Mouse (Mus musculus): ENCODE data around the gene Ifnar1. TPM values are rescaled to one million over a fixed set of nuclear protein-coding genes. Genes with fewer than 3 reads are reported as not detected.
A peak's percentile ranks its signal among the peaks of the same experiment; 100 is the strongest.

Ifnar1 gene
- polyA plus RNA-seq, 1 experiment from 2014 or later = 57.7 TPM

DNA sequence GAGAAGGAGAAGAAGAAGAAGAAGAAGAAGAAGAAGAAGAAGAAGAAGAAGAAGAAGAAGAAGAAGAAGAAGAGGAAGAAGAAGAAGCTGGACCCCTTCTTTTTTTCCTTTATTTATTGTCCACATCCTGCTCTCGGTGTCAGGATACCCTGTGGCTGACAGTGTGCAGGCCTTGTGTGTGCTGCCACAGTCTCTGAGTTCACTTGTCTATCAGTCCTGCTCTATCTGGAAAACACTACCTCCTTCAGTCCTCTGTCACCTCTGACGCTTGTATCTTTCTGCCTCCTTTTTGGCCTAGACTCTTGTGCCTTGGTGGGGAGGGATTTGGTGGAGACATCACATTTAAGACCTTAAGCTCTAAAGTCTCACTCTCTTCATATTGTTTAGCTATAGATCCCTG, 21.6 kb upstream of the Ifnar1 start:
- Histone ChIP-seq H3K36me3 (replicated peaks) (no peaks in the 10 kb centered on the region), H3K4me3 (replicated peaks) (no peak overlapping the region), H3K27ac (no peak overlapping the region), H3K4me2 (no peak overlapping the region), H3K27me3 (no peaks in the 10 kb centered on the region; the same call in 1 of the 2 replicates), H3K9ac (no peak overlapping the region), H3K4me1 (peaks cover 28% of the 10 kb centered on the region), H3K9me3 (no peaks in the 10 kb centered on the region)
- ATAC-seq (ENCODE audit: low FRiP score) = no peak
- 97% methylated on average over 2 of the region's 2 CpGs for WGBS

DNA sequence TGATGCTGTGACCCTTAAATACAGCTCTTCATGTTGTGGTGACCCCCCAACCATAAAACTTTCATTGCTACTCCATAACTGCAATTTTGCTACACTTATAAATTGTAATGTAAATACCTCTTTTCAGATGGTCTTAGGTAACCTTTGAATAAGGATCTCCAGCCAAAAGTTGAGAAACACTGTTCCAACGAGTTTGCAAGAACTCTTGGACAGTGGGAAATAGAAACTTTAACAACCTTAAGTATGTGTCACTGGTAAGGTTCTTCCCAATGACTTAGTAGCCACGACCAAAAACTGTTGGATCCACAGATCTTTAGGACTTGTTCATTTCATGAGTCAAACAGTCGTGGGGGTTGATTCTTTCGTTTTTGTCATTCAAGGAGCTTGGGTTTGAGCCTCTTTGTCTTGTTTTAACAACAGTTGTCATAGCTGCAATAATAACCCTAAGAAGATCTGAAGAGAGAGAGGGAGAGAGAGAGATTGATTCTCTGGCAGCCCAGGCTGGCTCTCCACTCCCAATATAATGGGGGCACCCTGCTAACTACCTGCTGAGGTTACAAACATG, 21.1 kb upstream of the Ifnar1 start:
- H3K9me3 ChIP-seq = no peaks in the 10 kb centered on the region
- peaks cover 27% of the 10 kb centered on the region for H3K4me1 ChIP-seq
- H3K27ac ChIP-seq = no peak overlapping the region
- H3K27me3 ChIP-seq = no peaks in the 10 kb centered on the region; the same call in 1 of the 2 replicates
- 0 out of 2 replicates have a peak overlapping the region, but pooled peaks have one; percentile 54 for H3K9ac ChIP-seq
- ATAC-seq (ENCODE audit: low FRiP score) = no peak
- peak overlapping the region; percentile 54 for H3K4me3 ChIP-seq (replicated peaks)
- 88% methylated on average over 4 of the region's 4 CpGs for WGBS
- peak overlapping the region; percentile 78 for H3K4me2 ChIP-seq
- H3K36me3 ChIP-seq (replicated peaks) = no peaks in the 10 kb centered on the region

DNA sequence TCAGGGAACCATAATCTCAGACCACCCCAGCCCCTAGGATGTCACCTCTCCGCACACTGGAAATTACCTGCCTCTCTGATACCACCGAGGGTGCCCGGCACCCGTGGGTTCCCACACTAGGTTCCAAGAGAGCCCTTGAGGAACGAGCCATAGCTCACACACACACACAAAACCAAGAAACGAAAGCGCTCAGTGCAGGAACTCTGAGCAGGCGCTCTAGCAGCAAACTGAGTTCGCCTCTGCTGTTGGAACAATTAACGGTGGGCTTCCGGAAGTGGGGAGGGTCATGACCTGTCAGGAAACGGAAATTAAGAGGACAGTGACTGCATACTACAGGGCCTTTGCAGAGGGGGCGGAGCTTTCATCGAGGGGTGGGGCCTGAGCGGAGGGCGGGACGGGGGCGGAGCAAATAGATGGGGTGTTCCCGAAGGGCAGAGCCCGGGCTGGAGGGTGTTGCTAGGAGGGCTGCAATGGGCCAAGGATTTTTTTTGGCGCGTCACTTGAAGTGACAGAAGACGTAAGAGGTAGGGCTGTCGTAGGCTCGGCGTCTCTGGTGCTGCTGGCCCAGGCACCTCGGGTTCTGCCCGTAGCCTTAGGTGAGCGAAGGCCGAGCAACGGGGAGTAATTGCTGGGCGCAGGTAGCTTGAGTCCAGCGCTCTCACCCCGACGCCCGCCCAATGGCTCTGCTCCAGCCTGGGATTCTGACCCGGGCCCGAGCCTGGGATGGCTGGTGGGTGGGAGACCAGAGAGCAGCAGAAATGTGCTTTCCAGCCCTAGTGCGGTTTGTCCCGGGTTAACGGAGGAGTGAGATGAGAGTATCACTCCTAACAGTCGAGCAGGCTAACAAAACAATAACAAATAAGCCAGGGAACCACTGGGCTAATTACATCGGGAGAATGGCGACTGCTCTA, 20.2 kb upstream of the Ifnar1 start:
- H3K27me3 ChIP-seq = no peaks in the 10 kb centered on the region; the same call in 1 of the 2 replicates
- H3K9me3 ChIP-seq = no peaks in the 10 kb centered on the region
- peak overlapping the region; percentile 65 for H3K27ac ChIP-seq
- peaks cover 22% of the 10 kb centered on the region for H3K4me1 ChIP-seq
- H3K9ac ChIP-seq = peak overlapping the region; percentile 61
- WGBS = 2% methylated on average over 43 of the region's 44 CpGs
- peak; percentile 96 for ATAC-seq (ENCODE audit: low FRiP score)
- H3K36me3 ChIP-seq (replicated peaks) = no peaks in the 10 kb centered on the region; the same call in 1 of the 2 replicates
- peak overlapping the region; percentile 54 for H3K4me3 ChIP-seq (replicated peaks)
- peak overlapping the region; percentile 78 for H3K4me2 ChIP-seq

DNA sequence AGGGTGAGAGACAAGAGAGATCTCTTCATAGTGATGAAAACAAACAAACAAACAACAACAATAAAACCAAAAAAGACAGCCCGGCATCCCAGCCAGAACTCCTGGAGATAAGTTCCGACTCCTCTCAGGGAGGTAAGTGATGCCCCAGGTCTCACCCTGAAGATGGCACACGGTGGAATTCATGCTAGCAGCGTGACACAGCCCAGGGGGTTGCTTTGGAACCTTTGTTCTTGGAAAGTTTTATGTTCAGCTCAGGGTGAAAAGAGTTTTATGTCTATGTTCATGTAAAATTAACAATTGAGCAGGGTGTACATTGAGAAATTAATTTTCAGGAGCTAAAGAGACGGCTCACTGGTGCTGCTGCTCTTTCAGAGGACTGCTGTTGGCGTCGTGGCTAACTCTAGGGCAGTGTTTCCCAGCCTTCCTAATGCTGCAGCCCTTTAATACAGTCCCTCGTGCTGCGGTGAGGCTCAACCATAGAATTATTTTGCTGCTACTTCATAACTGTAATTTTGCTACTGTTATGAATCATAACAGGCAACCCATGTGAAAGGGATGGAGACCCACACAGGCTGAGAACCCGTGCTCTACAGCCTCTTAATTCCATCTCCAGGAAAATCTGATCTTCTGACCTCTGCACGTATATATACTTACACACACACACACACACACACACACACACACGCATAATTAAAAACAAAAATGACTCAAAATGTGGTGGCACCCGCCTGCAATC, 19.4 kb upstream of the Ifnar1 start:
- Histone ChIP-seq H3K9ac (peak overlapping the region; percentile 61; the same call in 1 of the 2 replicates), H3K4me3 (replicated peaks) (peak overlapping the region; percentile 54), H3K27ac (no peak overlapping the region), H3K4me2 (peak overlapping the region; percentile 78), H3K27me3 (no peaks in the 10 kb centered on the region; the same call in 1 of the 2 replicates), H3K4me1 (peaks cover 22% of the 10 kb centered on the region), H3K9me3 (no peaks in the 10 kb centered on the region), H3K36me3 (replicated peaks) (no peaks in the 10 kb centered on the region; the same call in 1 of the 2 replicates)
- 0 out of 2 replicates have a peak, but pooled peaks have one; percentile 14 for ATAC-seq (ENCODE audit: low FRiP score)
- 51% methylated on average over 13 of the region's 13 CpGs for WGBS

DNA sequence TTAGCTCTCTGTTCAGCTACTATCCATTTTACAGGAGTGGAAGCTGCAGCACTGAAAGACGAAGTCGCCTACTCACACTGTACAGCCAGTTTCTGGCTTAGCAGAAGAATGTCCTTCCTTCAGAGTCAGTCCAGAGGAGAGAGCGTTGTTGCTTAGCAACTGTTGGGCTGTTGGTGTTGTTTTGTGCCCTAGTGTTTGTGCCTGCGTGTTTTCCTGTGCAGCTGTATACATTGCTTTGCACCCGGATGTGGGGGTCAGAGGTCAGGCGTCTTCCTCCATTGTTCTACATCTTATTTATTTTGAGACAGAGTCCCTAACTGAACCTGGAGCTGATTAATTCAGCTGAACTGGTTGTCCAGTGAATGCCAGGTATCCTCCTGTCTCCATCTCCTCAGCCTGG, 18.5 kb upstream of the Ifnar1 start:
- H3K4me1 ChIP-seq = peaks cover 22% of the 10 kb centered on the region
- no peak overlapping the region for H3K9ac ChIP-seq
- H3K4me2 ChIP-seq = no peak overlapping the region
- H3K4me3 ChIP-seq (replicated peaks) = no peak overlapping the region
- H3K9me3 ChIP-seq = no peaks in the 10 kb centered on the region
- ATAC-seq (ENCODE audit: low FRiP score) = no peak
- 51% methylated on average over 6 of the region's 6 CpGs for WGBS
- H3K36me3 ChIP-seq (replicated peaks) = no peaks in the 10 kb centered on the region; the same call in 1 of the 2 replicates
- H3K27ac ChIP-seq = peak overlapping the region; percentile 13; the same call in 1 of the 2 replicates
- no peaks in the 10 kb centered on the region; the same call in 1 of the 2 replicates for H3K27me3 ChIP-seq

DNA sequence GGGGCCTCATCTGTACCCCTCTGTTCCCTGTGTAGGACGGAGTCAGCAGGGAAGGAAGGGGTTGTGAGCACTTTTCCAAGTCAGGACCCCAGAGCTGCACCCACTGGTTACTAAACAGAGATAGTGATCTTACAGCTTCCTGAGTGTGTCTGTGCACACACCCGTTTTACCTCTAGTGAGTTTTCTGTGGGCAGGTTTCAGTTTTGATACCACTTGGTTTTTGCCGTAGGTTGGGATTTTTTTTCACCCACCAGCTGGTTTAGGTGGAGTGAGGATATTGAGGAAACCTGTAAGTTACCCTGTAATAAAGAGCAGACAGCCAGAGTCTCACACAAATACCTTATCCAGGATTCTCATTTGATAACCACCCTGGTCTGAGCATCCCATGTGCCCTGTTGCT, 14.6 kb upstream of the Ifnar1 start:
- 81% methylated on average over 3 of the region's 3 CpGs for WGBS
- ATAC-seq (ENCODE audit: low FRiP score) = no peak
- no peak overlapping the region for H3K4me3 ChIP-seq (replicated peaks)

DNA sequence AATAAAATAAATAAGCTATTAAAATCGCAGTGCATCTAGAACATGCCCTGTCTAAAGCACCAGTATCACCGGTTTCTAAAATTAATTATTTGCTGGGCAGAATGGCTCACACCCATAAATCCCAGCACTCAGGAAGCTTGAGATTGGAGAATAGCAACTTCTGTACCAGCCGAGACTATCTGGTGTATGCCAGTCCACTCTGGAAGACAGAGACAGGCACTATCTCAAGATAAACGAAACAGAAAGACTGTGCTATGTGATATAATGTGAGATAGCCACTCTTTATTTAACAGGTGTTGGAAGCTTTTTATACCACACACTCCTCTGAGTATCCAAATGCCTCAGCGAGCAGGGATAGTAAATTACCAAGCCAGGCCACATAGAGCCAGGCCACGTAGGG, 13.6 kb upstream of the Ifnar1 start:
- no peak overlapping the region for H3K9ac ChIP-seq
- peaks cover 5% of the 10 kb centered on the region for H3K4me1 ChIP-seq
- no peak overlapping the region for H3K4me2 ChIP-seq
- WGBS = 84% methylated on average over 6 of the region's 6 CpGs
- no peak for ATAC-seq (ENCODE audit: low FRiP score)
- H3K27me3 ChIP-seq = no peaks in the 10 kb centered on the region
- no peak overlapping the region for H3K4me3 ChIP-seq (replicated peaks)
- no peaks in the 10 kb centered on the region; the same call in 1 of the 2 replicates for H3K36me3 ChIP-seq (replicated peaks)
- no peaks in the 10 kb centered on the region for H3K9me3 ChIP-seq
- H3K27ac ChIP-seq = no peak overlapping the region

More for the DNA sequence above, 14.6 kb upstream of the Ifnar1 start:
- Histone ChIP-seq H3K36me3 (replicated peaks) (no peaks in the 10 kb centered on the region; the same call in 1 of the 2 replicates), H3K4me1 (peaks cover 15% of the 10 kb centered on the region), H3K4me2 (no peak overlapping the region), H3K9ac (no peak overlapping the region), H3K27me3 (no peaks in the 10 kb centered on the region), H3K9me3 (no peaks in the 10 kb centered on the region), H3K27ac (no peak overlapping the region)

DNA sequence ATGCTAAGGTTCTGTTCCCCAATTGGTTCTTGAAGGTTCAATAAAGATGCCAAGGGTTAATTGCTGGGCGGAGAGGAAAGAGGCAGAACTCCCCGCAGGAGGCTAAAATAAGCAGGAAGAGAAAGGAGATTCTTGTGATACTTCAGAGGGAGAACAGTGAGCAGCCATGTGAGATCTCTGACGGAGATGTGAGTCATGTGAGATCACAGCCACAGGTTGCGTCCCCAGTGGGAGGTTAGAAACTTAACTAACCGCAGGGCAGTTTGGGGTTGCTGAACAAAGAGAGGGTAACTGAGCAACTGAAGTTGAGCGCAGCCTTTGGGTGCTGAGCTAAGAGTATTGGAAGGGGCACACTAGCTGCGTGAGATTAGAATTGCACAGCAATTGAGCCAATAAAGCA, 9.3 kb upstream of the Ifnar1 start:
- H3K27ac ChIP-seq = no peak overlapping the region
- WGBS = 63% methylated on average over 7 of the region's 7 CpGs
- H3K9me3 ChIP-seq = no peaks in the 10 kb centered on the region

DNA sequence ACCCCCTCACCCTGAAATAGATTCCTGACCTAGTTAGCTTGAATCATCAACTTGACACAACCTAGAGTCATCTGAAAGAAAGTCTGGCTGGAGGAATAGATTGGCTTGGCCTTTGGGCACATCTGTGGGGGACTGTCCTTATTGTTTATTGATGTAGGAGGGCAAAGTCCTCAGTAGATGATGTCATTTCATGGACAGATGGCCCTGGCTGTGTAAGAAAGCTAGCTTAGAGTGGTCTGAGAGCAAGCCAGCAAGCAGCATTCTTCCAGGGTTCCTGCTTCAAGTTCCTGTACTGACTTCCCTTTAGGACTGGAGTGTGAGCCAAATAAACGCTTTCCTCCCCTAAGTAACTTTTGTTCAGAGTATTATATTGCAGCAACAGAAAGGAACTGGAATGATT, 7.0 kb upstream of the Ifnar1 start:
- 62% methylated on average over 1 of the region's 1 CpGs for WGBS
- no peaks in the 10 kb centered on the region for H3K4me1 ChIP-seq
- ATAC-seq (ENCODE audit: low FRiP score) = no peak
- H3K27me3 ChIP-seq = no peaks in the 10 kb centered on the region
- H3K9me3 ChIP-seq = no peaks in the 10 kb centered on the region
- no peak overlapping the region for H3K27ac ChIP-seq
- no peak overlapping the region for H3K9ac ChIP-seq
- H3K4me3 ChIP-seq (replicated peaks) = no peak overlapping the region
- no peak overlapping the region for H3K4me2 ChIP-seq
- no peaks in the 10 kb centered on the region for H3K36me3 ChIP-seq (replicated peaks)

More for the DNA sequence above, 9.3 kb upstream of the Ifnar1 start:
- no peak overlapping the region for H3K4me2 ChIP-seq
- no peak overlapping the region for H3K4me3 ChIP-seq (replicated peaks)
- no peaks in the 10 kb centered on the region for H3K36me3 ChIP-seq (replicated peaks)
- no peaks in the 10 kb centered on the region for H3K27me3 ChIP-seq
- no peak for ATAC-seq (ENCODE audit: low FRiP score)
- no peaks in the 10 kb centered on the region for H3K4me1 ChIP-seq
- H3K9ac ChIP-seq = no peak overlapping the region

DNA sequence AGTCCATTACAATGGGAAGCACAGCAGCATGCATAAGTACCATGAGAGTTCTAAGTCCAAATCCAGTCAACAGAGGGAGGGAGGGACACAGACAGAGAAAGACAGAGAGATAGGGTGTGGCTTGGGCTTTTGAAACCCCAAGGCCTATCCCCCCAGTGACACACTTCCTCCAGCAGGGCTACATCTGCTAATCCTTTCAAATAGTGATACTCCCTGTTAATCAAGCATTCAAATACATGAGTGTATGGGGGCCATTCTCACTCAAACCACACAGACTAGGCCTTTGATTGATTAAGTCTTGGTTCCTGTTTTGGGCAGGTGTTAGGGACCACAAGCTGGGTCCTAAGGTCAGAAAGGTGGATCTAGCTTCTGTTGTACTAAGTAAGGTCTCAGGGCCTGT, 4.5 kb upstream of the Ifnar1 start:
- Histone ChIP-seq H3K4me1 (0 out of 2 replicates have a peak, but pooled peaks cover 4% of the 10 kb centered on the region), H3K27me3 (no peaks in the 10 kb centered on the region), H3K36me3 (replicated peaks) (no peaks in the 10 kb centered on the region), H3K27ac (no peak overlapping the region), H3K4me2 (no peak overlapping the region), H3K9me3 (no peaks in the 10 kb centered on the region), H3K9ac (no peak overlapping the region), H3K4me3 (replicated peaks) (no peak overlapping the region)
- ATAC-seq (ENCODE audit: low FRiP score) = no peak

DNA sequence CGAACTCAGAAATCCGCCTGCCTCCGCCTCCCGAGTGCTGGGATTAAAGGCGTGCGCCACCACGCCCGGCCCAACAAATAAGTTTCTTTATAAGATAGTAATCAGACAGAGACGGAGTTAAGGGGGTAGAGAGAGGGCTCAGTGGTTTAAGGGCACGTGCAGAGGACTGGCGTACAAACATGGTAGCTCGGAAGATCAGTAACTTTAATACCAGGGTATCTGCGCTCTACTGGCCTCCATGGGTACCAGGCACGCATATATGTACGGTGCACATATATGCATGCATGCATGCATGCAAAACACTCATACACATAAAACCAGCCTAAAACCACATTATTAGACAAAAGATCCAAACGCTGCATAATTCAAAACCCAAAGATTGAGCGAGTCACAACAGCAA, 651 bp upstream of the Ifnar1 start:
- H3K27ac ChIP-seq = peak overlapping the region; percentile 97
- H3K4me2 ChIP-seq = peak overlapping the region; percentile 70
- peak; percentile 18; the same call in 1 of the 2 replicates for ATAC-seq (ENCODE audit: low FRiP score)
- peaks cover 16% of the 10 kb centered on the region for H3K4me1 ChIP-seq
- 0 out of 2 replicates have a peak, but pooled peaks cover 7% of the 10 kb centered on the region for H3K36me3 ChIP-seq (replicated peaks)
- peak overlapping the region; percentile 86 for H3K4me3 ChIP-seq (replicated peaks)
- no peaks in the 10 kb centered on the region for H3K9me3 ChIP-seq
- H3K9ac ChIP-seq = peak overlapping the region; percentile 96
- WGBS = 50% methylated on average over 17 of the region's 17 CpGs
- no peaks in the 10 kb centered on the region for H3K27me3 ChIP-seq

DNA sequence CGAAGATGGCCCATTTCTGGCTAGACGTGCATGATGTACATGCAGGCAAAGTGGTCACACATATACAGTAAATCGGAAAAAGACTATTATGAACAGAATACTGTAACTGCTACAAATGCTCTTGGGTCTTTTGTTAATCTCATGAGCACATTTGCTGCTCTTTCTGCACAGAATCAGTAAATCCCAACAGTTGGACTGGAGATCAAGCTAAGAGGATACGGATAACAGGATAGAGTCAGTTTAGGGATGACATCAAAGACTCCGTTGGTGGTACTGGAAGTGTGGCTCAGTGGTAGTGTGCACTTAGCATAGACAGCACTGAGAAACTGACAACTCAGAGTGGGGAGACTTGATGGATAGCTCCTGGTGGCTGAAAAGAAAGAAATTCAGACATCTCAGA, 803 bp downstream of the Ifnar1 start:
- 43% methylated on average over 5 of the region's 5 CpGs for WGBS
- Histone ChIP-seq H3K27me3 (no peaks in the 10 kb centered on the region), H3K9me3 (no peaks in the 10 kb centered on the region), H3K36me3 (replicated peaks) (peaks cover 21% of the 10 kb centered on the region), H3K4me3 (replicated peaks) (peak overlapping the region; percentile 86), H3K9ac (peak overlapping the region; percentile 96), H3K27ac (peak overlapping the region; percentile 97), H3K4me1 (peaks cover 16% of the 10 kb centered on the region), H3K4me2 (peak overlapping the region; percentile 70)
- ATAC-seq (ENCODE audit: low FRiP score) = no peak

Measured in forebrain, embryonic 12.5 days (tissue).